Mouse (Mus musculus) stomach, postnatal 0 days (tissue): ENCODE measurements around the gene Tmc7. TPM values are rescaled to one million over a fixed set of nuclear protein-coding genes. Genes with fewer than 3 reads are reported as not detected.
A peak's percentile ranks its signal among the peaks of the same experiment; 100 is the strongest.

Experiments
- ATAC-seq: fragments of 200-750 bp; cut with Nextera tagmentation; 2 replicates; pipeline ENCODE4 v1.8.0; 2017; ENCODE audit not compliant: low FRiP score, low TSS enrichment
- DNase-seq: peaks from one replicate; pipeline ENCODE4 v3.0.0-alpha.2; 2016; ENCODE audit warnings: low spot score
- H3K27ac ChIP-seq: fragments of 300-500 bp; sonication (generic); replicated peaks from 2 replicates; pipeline ENCODE4 v1.5.1; 2014; ENCODE audit warnings: mild to moderate bottlenecking, control low read depth
- H3K27me3 ChIP-seq: fragments of 300-500 bp; sonication (generic); 2 replicates; pipeline ENCODE4 v1.6.1; 2014; ENCODE audit warnings: low read length; ENCODE audit not compliant: control insufficient read depth, insufficient read depth
- H3K36me3 ChIP-seq: fragments of 300-500 bp; sonication (generic); 2 replicates; pipeline ENCODE4 v1.6.1; 2014; ENCODE audit warnings: low read length, mixed read lengths; ENCODE audit not compliant: control insufficient read depth, insufficient read depth
- H3K4me1 ChIP-seq: fragments of 300-500 bp; sonication (generic); replicated peaks from 2 replicates; pipeline ENCODE4 v1.6.1; 2014; ENCODE audit warnings: antibody characterized with exemption; ENCODE audit not compliant: control insufficient read depth, insufficient read depth
- H3K4me2 ChIP-seq: fragments of 300-500 bp; sonication (generic); replicated peaks from 2 replicates; pipeline ENCODE4 v1.6.1; 2014; ENCODE audit warnings: low read depth, mild to moderate bottlenecking, control low read depth, moderate library complexity
- H3K4me3 ChIP-seq: fragments of 300-500 bp; sonication (generic); 2 replicates; pipeline ENCODE4 v1.5.1; 2014; ENCODE audit warnings: low read depth, low read length, control low read depth
- H3K9ac ChIP-seq: fragments of 300-500 bp; sonication (generic); 2 replicates; pipeline ENCODE4 v1.6.1; 2014; ENCODE audit warnings: mild to moderate bottlenecking, low read length, control low read depth, mixed read lengths
- H3K9me3 ChIP-seq: fragments of 300-500 bp; sonication (generic); 2 replicates; pipeline ENCODE4 v1.6.1; 2016; ENCODE audit warnings: low read length; ENCODE audit not compliant: control insufficient read depth
- CTCF ChIP-seq: IDR thresholded peaks from 2 replicates; pipeline ENCODE4 v1.5.1; 2016; ENCODE audit warnings: antibody characterized with exemption, low read depth, mild to moderate bottlenecking, moderate library complexity
- EP300 ChIP-seq: optimal IDR thresholded peaks from 2 replicates; pipeline ENCODE3; 2016; ENCODE audit warnings: antibody characterized with exemption
- WGBS: fragments of 180-500 bp; shearing (Covaris S2); extraction: QIAGEN DNeasy Blood & Tissue Kit; methylation state at CpG from one replicate; pipeline ENCODE4 v1.1.7; 2014; 5-methylcytosine and 5-hydroxymethylcytosine counted together
- polyA plus RNA-seq: library from polyadenylated mRNA; unstranded; fragments of >200 nt; fragmentation: Nextera tagmentation; extraction: Ambion mirVana; gene quantifications from 2 replicates; pipeline ENCODE4 v1.2.1, GENCODE M21; 2015

Gene Tmc7
- polyA plus RNA-seq, 1 experiment from 2014 or later: 5.9 TPM

GRCm38 (mm10) chr7:118517819-118518218, 66.7 kb downstream of the Tmc7 start:
- H3K4me3 ChIP-seq: no peak overlapping the region
- no peaks in the 10 kb centered on the region for H3K36me3 ChIP-seq
- H3K4me2 ChIP-seq: no peak overlapping the region
- DNase-seq (peak; percentile 80), ATAC-seq (peak; percentile 47)
- no peak for TF ChIP-seq EP300
- TF ChIP-seq CTCF: peak; percentile 83
- 72% methylated on average over 2 of the region's 2 CpGs for WGBS
- no peaks in the 10 kb centered on the region for H3K9me3 ChIP-seq
- no peaks in the 10 kb centered on the region for H3K27me3 ChIP-seq
- H3K4me1 ChIP-seq: no peaks in the 10 kb centered on the region
- no peak overlapping the region for H3K27ac ChIP-seq
- no peak overlapping the region for H3K9ac ChIP-seq

DNA sequence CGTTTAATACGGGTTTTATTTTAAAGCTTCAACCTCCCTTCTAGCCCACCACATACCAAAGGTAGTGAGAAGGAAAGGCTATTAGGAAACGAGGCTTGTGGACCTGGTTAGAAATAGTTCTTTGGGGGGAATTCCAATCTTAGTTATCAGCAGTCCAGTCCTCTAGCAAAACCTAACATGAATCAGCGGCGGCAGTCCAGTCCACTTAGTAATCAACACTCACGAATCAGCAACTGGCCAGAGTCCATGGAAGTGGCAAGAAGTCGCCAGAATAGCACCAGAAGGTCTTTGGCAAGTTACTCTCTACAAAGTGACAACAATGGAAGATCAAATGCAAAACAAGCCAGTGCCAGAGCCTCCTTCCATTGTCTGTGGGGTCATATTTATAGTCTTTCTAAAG, 76.0 kb downstream of the Tmc7 start:
- H3K4me3 ChIP-seq: no peak overlapping the region
- H3K27ac ChIP-seq: no peak overlapping the region
- no peak for DNase-seq
- no peaks in the 10 kb centered on the region for H3K9me3 ChIP-seq
- H3K4me1 ChIP-seq: no peaks in the 10 kb centered on the region
- TF ChIP-seq CTCF (no peak), EP300 (no peak)
- no peaks in the 10 kb centered on the region for H3K27me3 ChIP-seq
- no peak overlapping the region for H3K9ac ChIP-seq
- H3K36me3 ChIP-seq: no peaks in the 10 kb centered on the region
- no peak overlapping the region for H3K4me2 ChIP-seq
- ATAC-seq: no peak
- WGBS: 75% methylated on average over 7 of the region's 7 CpGs

- Histone ChIP-seq H3K4me2 (no peak overlapping the region), H3K27me3 (no peaks in the 10 kb centered on the region), H3K4me3 (no peak overlapping the region), H3K27ac (no peak overlapping the region), H3K9ac (no peak overlapping the region), H3K36me3 (no peaks in the 10 kb centered on the region), H3K9me3 (no peaks in the 10 kb centered on the region), H3K4me1 (no peaks in the 10 kb centered on the region)
- DNase-seq (no peak), ATAC-seq (no peak)
- 55% methylated on average over 4 of the region's 4 CpGs for WGBS
- TF ChIP-seq CTCF (no peak), EP300 (no peak)
These were observed 80.7 kb downstream of the Tmc7 start for GRCm38 (mm10) chr7:118503844-118504243.

- WGBS: 74% methylated on average over 8 of the region's 8 CpGs
- no peak for TF ChIP-seq CTCF
- TF ChIP-seq EP300: no peak
- no peak overlapping the region for H3K27ac ChIP-seq
- no peaks in the 10 kb centered on the region for H3K4me1 ChIP-seq
- no peaks in the 10 kb centered on the region for H3K27me3 ChIP-seq
- no peak overlapping the region for H3K9ac ChIP-seq
- no peaks in the 10 kb centered on the region for H3K9me3 ChIP-seq
- H3K4me3 ChIP-seq: no peak overlapping the region
- DNase-seq: no peak
- no peak overlapping the region for H3K4me2 ChIP-seq
- no peak for ATAC-seq
- H3K36me3 ChIP-seq: no peaks in the 10 kb centered on the region
These were observed 82.2 kb downstream of the Tmc7 start for GRCm38 (mm10) chr7:118502333-118502732.

DNA sequence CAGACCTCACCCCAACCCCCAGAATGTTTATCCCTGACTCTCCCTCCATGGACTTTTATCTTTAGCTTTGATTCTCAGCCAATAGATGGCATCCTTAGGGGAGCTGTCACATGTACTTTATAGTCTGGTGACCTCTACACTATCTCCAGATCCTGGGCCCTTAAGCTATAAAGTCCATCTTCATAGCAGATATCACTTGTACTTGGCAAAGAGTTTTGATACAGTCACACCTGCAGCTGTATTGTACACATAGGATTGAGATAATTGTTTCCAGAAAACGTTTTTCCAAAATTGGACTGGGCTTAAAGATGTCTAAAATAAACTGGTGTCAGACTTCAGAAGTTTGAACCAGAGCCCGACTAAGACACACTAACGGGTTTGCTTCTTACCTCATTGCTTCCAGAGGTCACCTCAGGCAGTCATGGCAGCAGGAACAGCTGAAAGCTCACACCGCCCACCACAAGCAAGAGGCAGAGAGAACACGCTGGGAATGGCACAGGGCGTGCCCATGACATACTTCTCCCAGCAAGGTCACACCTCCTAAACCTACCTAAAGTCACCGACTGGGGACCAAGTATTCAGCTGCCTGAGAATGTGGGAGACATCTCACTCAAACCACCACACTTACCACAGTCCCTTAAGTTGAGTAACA, 84.6 kb downstream of the Tmc7 start:
- whole genome bisulfite sequencing: 43% methylated on average over 7 of the region's 7 CpGs
- TF ChIP-seq CTCF (no peak), EP300 (no peak)

DNA sequence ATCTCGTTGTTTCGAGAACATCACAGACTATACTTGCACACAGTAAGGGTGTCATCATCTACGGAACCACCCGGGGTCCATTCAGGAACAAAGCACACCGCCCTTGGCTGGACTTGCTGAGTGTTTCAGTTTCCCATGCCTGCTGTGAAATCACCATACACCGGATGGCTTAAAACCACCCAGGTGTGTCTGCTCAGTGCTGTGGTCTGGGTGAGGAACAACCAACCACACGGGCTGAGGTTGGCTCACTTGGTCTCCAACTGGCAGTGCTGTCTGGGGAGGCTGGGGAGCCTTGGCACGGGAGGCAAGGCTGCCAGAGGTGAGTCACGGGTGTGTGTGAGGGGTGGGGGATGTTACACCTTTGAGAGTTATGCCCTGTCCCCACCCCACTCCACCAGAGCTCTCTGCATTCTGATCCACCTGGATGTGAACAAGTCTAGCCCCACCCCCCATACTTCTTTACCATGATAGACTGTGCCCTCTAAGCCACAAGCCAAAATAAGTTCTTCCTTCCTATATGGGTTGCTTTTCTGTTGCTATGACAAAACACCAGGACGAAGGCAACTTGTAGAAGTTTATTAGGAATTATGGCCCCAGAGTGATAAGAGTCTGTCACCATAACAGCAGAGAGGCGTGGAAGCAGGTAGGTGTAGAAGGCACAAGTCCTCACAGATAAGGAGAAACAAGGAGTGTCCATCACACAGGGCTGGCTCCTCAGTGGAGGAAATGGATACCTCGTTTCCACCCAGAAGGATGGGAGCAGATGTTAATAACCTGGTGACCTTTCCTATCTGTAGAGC, 85.4 kb downstream of the Tmc7 start:
- no peaks in the 10 kb centered on the region for H3K36me3 ChIP-seq
- DNase-seq: peak; percentile 55
- peak overlapping the region; percentile 63 for H3K27ac ChIP-seq
- no peaks in the 10 kb centered on the region for H3K9me3 ChIP-seq
- no peaks in the 10 kb centered on the region for H3K27me3 ChIP-seq
- no peak overlapping the region for H3K4me3 ChIP-seq
- H3K4me1 ChIP-seq: no peaks in the 10 kb centered on the region
- ATAC-seq: peak; percentile 63
- no peak overlapping the region for H3K9ac ChIP-seq
- WGBS: 63% methylated on average over 12 of the region's 12 CpGs
- TF ChIP-seq CTCF: no peak
- TF ChIP-seq EP300: no peak
- no peak overlapping the region for H3K4me2 ChIP-seq

More for the DNA sequence above, 84.6 kb downstream of the Tmc7 start:
- Histone ChIP-seq H3K27ac (no peak overlapping the region), H3K4me2 (no peak overlapping the region), H3K4me1 (no peaks in the 10 kb centered on the region), H3K9ac (no peak overlapping the region), H3K36me3 (no peaks in the 10 kb centered on the region), H3K9me3 (no peaks in the 10 kb centered on the region), H3K27me3 (no peaks in the 10 kb centered on the region), H3K4me3 (no peak overlapping the region)
- no peak for DNase-seq
- 0 out of 2 replicates have a peak, but pooled peaks have one; percentile 38 for ATAC-seq
